Mouse (Mus musculus): ENCODE results near the gene Gm19426. TPM values are rescaled to one million over a fixed set of nuclear protein-coding genes. Genes with fewer than 3 reads are reported as not detected.

The Gm19426 gene
- polyA plus RNA-seq, 1 experiment from 2014 or later, result 6.7 TPM

GRCm38 (mm10) chr2:84740608-84741333, 2.7 kb downstream of the Gm19426 start:
- Histone ChIP-seq H3K9me3 (ENCODE audit: control insufficient read depth, low read length) (no peaks in the 10 kb centered on the region), H3K4me1 (ENCODE audit: control insufficient read depth, insufficient read depth, low read depth, low read length) (peaks cover 57% of the 10 kb centered on the region), H3K9ac (ENCODE audit: low read depth, low read length) (no peak overlapping the region), H3K27ac (ENCODE audit: low read depth, low read length) (no peak overlapping the region), H3K27me3 (replicated peaks; ENCODE audit: control insufficient read depth, insufficient read depth, low read length) (no peaks in the 10 kb centered on the region), H3K4me3 (ENCODE audit: low read length) (no peak overlapping the region), H3K4me2 (ENCODE audit: low read length) (peak overlapping the region; percentile 92), H3K36me3 (ENCODE audit: control insufficient read depth, insufficient read depth, low read length) (no peaks in the 10 kb centered on the region)
- WGBS, result 66% methylated on average over 15 of the region's 15 CpGs
- no peak for ATAC-seq

DNA sequence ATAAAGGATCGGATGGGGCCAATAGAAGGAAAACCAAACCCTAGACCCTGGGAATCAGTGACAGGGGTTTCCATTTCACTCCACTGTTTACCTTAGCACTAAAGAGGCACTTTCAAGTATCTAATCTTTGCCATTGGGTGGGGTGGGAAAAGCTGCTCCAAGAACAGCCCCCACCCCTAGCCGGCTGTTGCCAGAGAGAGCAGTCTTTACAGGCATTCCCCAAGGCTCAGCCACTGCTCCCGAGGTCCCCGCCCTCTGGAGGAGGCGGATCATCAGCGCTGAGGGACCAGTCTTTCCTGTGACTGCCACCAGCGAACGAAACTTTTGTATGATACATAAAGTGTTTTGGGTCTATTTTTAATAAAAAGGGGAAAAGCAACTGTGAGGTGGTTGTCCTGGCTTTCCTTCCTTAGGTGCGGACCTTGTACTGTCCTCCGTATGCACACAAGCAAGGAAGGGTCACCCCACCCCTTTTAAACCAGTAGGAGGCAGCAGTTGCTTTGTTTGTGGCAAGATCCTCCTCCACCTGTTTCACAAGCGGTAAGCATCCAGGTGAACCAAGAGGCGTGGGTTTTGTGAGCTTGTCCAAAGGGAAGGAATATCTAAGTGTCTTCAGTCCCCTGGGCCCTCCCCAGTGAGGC, 5.1 kb downstream of the Gm19426 start:
- Histone ChIP-seq H3K4me1 (ENCODE audit: control insufficient read depth, insufficient read depth, low read depth, low read length) (peaks cover 63% of the 10 kb centered on the region), H3K4me2 (ENCODE audit: low read length) (peak overlapping the region; percentile 43), H3K9me3 (ENCODE audit: control insufficient read depth, low read length) (no peaks in the 10 kb centered on the region), H3K27ac (ENCODE audit: low read depth, low read length) (peak overlapping the region; percentile 37; the same call in 1 of the 2 replicates), H3K27me3 (replicated peaks; ENCODE audit: control insufficient read depth, insufficient read depth, low read length) (no peaks in the 10 kb centered on the region), H3K9ac (ENCODE audit: low read depth, low read length) (peak overlapping the region; percentile 4; the same call in 1 of the 2 replicates), H3K36me3 (ENCODE audit: control insufficient read depth, insufficient read depth, low read length) (no peaks in the 10 kb centered on the region), H3K4me3 (ENCODE audit: low read length) (0 out of 2 replicates have a peak overlapping the region, but pooled peaks have one; percentile 2)
- no peak for ATAC-seq
- WGBS, result 5% methylated on average over 12 of the region's 12 CpGs

GRCm38 (mm10) chr2:84737451-84737925, 6.0 kb downstream of the Gm19426 start:
- Histone ChIP-seq H3K36me3 (ENCODE audit: control insufficient read depth, insufficient read depth, low read length) (no peaks in the 10 kb centered on the region), H3K4me3 (ENCODE audit: low read length) (no peak overlapping the region), H3K27me3 (replicated peaks; ENCODE audit: control insufficient read depth, insufficient read depth, low read length) (no peaks in the 10 kb centered on the region), H3K9ac (ENCODE audit: low read depth, low read length) (peak overlapping the region; percentile 25; the same call in 1 of the 2 replicates), H3K4me2 (ENCODE audit: low read length) (peak overlapping the region; percentile 87), H3K27ac (ENCODE audit: low read depth, low read length) (no peak overlapping the region), H3K9me3 (ENCODE audit: control insufficient read depth, low read length) (no peaks in the 10 kb centered on the region), H3K4me1 (ENCODE audit: control insufficient read depth, insufficient read depth, low read depth, low read length) (peaks cover 66% of the 10 kb centered on the region)
- 3% methylated on average over 8 of the region's 8 CpGs for WGBS
- ATAC-seq, result no peak

DNA sequence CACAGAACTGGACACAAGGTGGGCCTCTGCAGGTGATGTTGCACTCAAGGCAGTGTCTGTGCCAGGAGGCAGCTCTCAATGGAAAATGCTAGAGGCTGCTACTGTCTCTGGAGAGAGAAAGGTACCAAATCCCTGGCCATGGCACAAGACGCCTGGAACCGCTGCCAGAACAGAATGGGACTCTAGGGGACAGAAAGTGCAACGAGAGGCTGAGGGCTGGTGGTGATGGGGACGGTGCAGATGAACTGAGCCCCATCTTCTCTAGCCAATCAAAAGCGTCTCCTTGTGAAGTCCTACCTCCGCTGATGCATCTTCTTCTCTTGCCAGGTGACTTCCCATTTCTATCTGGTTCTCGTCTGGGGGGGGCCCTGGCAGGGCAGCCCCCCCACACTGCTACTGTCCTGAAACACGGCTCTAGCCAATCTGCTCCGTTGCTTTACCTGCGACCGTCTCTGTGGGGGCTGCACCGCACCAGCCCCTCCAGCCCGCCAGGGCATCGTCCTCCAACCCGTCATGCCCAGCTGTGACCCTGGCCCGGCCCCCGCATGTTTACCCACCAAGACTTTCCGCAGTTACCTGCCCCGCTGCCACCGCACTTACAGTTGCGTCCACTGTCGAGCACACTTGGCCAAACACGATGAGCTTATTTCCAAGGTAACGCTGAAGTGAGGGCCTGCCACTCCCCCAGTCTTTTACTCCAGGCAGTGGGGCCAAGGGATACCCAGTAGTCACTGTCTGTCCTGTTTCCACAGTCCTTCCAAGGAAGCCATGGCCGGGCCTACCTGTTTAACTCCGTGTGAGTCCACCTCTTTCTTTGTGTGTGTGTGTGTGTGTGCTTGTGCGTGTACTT, 6.9 kb downstream of the Gm19426 start:
- 6% methylated on average over 27 of the region's 27 CpGs for WGBS
- Histone ChIP-seq H3K27me3 (replicated peaks; ENCODE audit: control insufficient read depth, insufficient read depth, low read length) (no peaks in the 10 kb centered on the region), H3K4me1 (ENCODE audit: control insufficient read depth, insufficient read depth, low read depth, low read length) (peaks cover 58% of the 10 kb centered on the region), H3K36me3 (ENCODE audit: control insufficient read depth, insufficient read depth, low read length) (no peaks in the 10 kb centered on the region), H3K9me3 (ENCODE audit: control insufficient read depth, low read length) (no peaks in the 10 kb centered on the region), H3K4me3 (ENCODE audit: low read length) (peak overlapping the region; percentile 34), H3K27ac (ENCODE audit: low read depth, low read length) (no peak overlapping the region), H3K9ac (ENCODE audit: low read depth, low read length) (peak overlapping the region; percentile 48), H3K4me2 (ENCODE audit: low read length) (peak overlapping the region; percentile 87)
- ATAC-seq, result no peak

- 15% methylated on average over 7 of the region's 7 CpGs for WGBS
Measured at GRCm38 (mm10) chr2:84735346-84735920, 8.0 kb downstream of the Gm19426 start.

DNA sequence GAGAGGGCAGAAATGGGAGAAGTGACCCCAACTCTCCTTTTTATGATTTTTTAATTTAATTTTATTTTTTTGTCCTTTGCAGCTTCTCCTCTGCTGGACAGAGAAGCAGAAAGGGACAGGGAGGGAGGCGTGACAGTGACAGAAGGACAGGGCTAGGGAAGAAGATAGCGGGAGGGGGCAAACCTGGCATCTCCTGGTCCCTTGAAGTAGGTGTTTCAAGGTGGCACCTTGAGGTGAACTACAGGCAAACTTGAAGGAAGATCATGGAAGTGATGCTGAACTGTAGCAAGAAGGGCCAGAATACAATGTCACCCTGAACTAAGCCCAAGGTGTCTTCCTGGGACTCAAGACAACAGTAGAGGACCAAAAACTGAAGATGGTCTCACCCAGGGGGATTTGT, 8.5 kb downstream of the Gm19426 start:
- H3K27ac ChIP-seq (ENCODE audit: low read depth, low read length), result peak overlapping the region; percentile 80
- no peak for ATAC-seq
- no peaks in the 10 kb centered on the region for H3K36me3 ChIP-seq (ENCODE audit: control insufficient read depth, insufficient read depth, low read length)
- peak overlapping the region; percentile 50 for H3K4me3 ChIP-seq (ENCODE audit: low read length)
- peak overlapping the region; percentile 66 for H3K9ac ChIP-seq (ENCODE audit: low read depth, low read length)
- peaks cover 48% of the 10 kb centered on the region for H3K4me1 ChIP-seq (ENCODE audit: control insufficient read depth, insufficient read depth, low read depth, low read length)
- H3K4me2 ChIP-seq (ENCODE audit: low read length), result peak overlapping the region; percentile 87
- H3K9me3 ChIP-seq (ENCODE audit: control insufficient read depth, low read length), result no peaks in the 10 kb centered on the region
- 0% methylated on average over 2 of the region's 2 CpGs for WGBS
- H3K27me3 ChIP-seq (replicated peaks; ENCODE audit: control insufficient read depth, insufficient read depth, low read length), result no peaks in the 10 kb centered on the region

More at GRCm38 (mm10) chr2:84735346-84735920, 8.0 kb downstream of the Gm19426 start:
- Histone ChIP-seq H3K27ac (ENCODE audit: low read depth, low read length) (peak overlapping the region; percentile 62), H3K9me3 (ENCODE audit: control insufficient read depth, low read length) (no peaks in the 10 kb centered on the region), H3K4me3 (ENCODE audit: low read length) (peak overlapping the region; percentile 50), H3K27me3 (replicated peaks; ENCODE audit: control insufficient read depth, insufficient read depth, low read length) (no peaks in the 10 kb centered on the region), H3K4me2 (ENCODE audit: low read length) (peak overlapping the region; percentile 87), H3K9ac (ENCODE audit: low read depth, low read length) (peak overlapping the region; percentile 66), H3K36me3 (ENCODE audit: control insufficient read depth, insufficient read depth, low read length) (no peaks in the 10 kb centered on the region), H3K4me1 (ENCODE audit: control insufficient read depth, insufficient read depth, low read depth, low read length) (peaks cover 48% of the 10 kb centered on the region)
- ATAC-seq, result no peak

GRCm38 (mm10) chr2:84734351-84734864, 9.0 kb downstream of the Gm19426 start:
- H3K27me3 ChIP-seq (replicated peaks; ENCODE audit: control insufficient read depth, insufficient read depth, low read length), result no peaks in the 10 kb centered on the region
- peak overlapping the region; percentile 80 for H3K27ac ChIP-seq (ENCODE audit: low read depth, low read length)
- H3K9me3 ChIP-seq (ENCODE audit: control insufficient read depth, low read length), result no peaks in the 10 kb centered on the region
- H3K4me1 ChIP-seq (ENCODE audit: control insufficient read depth, insufficient read depth, low read depth, low read length), result peaks cover 48% of the 10 kb centered on the region
- H3K36me3 ChIP-seq (ENCODE audit: control insufficient read depth, insufficient read depth, low read length), result no peaks in the 10 kb centered on the region
- H3K4me3 ChIP-seq (ENCODE audit: low read length), result peak overlapping the region; percentile 50
- ATAC-seq, result peak; percentile 64
- peak overlapping the region; percentile 66 for H3K9ac ChIP-seq (ENCODE audit: low read depth, low read length)
- WGBS, result 2% methylated on average over 11 of the region's 11 CpGs
- peak overlapping the region; percentile 87 for H3K4me2 ChIP-seq (ENCODE audit: low read length)

DNA sequence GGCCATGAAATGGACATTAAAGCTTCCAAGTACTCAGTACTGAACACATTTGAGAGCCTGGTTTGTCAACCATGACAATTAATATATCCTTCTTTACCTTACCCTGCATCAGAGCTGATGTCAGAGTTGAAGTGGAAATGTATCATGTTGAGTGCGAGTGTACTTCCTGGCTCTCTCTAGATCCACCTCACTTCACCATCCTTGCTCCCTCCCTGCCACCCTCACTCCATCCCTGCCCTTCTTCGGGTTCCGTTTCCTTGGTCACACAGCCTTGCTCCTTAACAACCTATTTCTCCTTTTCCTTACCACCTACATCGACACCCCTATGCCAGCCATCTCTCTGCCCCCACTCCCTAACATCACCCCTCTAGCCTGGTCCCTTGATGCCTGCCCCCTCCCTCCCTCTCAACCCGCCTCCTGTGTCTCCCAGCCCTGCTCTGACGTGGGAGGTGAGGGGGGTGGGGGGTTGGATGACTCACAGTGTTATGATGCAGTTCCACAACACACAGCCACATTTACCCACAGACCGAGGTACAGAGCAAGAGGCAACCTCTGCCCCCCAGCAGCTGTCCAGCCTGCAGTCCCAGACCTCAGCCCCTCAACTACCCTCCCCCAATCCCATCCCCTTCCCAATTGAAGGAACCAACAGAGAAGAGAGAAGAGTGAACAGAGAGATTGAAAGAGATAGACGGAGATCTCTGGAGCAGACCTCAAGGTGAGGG, 9.7 kb downstream of the Gm19426 start, which contains the start of gene Ypel4:
TSS of gene Ypel4 (plus strand) at position 480 of the 722 bp plus-strand sequence.
- WGBS, result 3% methylated on average over 8 of the region's 8 CpGs
- H3K27ac ChIP-seq (ENCODE audit: low read depth, low read length), result peak within 1 kb of the TSS; percentile 80
- peak within 1 kb of the TSS; percentile 66 for H3K9ac ChIP-seq (ENCODE audit: low read depth, low read length)
- no peaks in the 10 kb centered on the region for H3K36me3 ChIP-seq (ENCODE audit: control insufficient read depth, insufficient read depth, low read length)
- H3K4me2 ChIP-seq (ENCODE audit: low read length), result peak within 1 kb of the TSS; percentile 87
- H3K27me3 ChIP-seq (replicated peaks; ENCODE audit: control insufficient read depth, insufficient read depth, low read length), result no peaks in the 10 kb centered on the region
- ATAC-seq, result peak; percentile 77
- H3K4me3 ChIP-seq (ENCODE audit: low read length), result peak within 1 kb of the TSS; percentile 50
- H3K9me3 ChIP-seq (ENCODE audit: control insufficient read depth, low read length), result no peaks in the 10 kb centered on the region
- H3K4me1 ChIP-seq (ENCODE audit: control insufficient read depth, insufficient read depth, low read depth, low read length), result peaks cover 43% of the 10 kb centered on the region
